Mouse (Mus musculus) forebrain, embryonic 15.5 days (tissue): ENCODE results near the gene Simc1. TPM values are rescaled to one million over a fixed set of nuclear protein-coding genes. Genes with fewer than 3 reads are reported as not detected.
"Not testable (repeated sequence)": the region's sequence is repeated elsewhere in the genome, so short reads cannot be mapped to it uniquely, and the experiment has no call there.

Experiments used
- ATAC-seq: fragments of 200-750 bp; cut with Nextera tagmentation; replicated peaks from 2 replicates; pipeline ENCODE4 v1.8.0; 2017; ENCODE audit warnings: mild to moderate bottlenecking, moderate TSS enrichment, moderate library complexity
- H3K27ac ChIP-seq: fragments of 300-500 bp; sonication (generic); replicated peaks from 2 replicates; pipeline ENCODE4 v1.5.1; 2015; ENCODE audit warnings: mild to moderate bottlenecking, inconsistent platforms
- H3K27me3 ChIP-seq: fragments of 300-500 bp; sonication (generic); 2 replicates; pipeline ENCODE4 v1.6.1; 2015; ENCODE audit warnings: inconsistent platforms
- H3K36me3 ChIP-seq: fragments of 300-500 bp; sonication (generic); 2 replicates; pipeline ENCODE4 v1.6.1; 2015; ENCODE audit warnings: mild to moderate bottlenecking, inconsistent platforms
- H3K4me1 ChIP-seq: fragments of 300-500 bp; sonication (generic); 2 replicates; pipeline ENCODE4 v1.6.1; 2015; ENCODE audit warnings: inconsistent platforms
- H3K4me2 ChIP-seq: fragments of 300-500 bp; sonication (generic); replicated peaks from 2 replicates; pipeline ENCODE4 v1.6.1; 2015; ENCODE audit warnings: mild to moderate bottlenecking, inconsistent platforms
- H3K4me3 ChIP-seq: fragments of 300-500 bp; sonication (generic); 2 replicates; pipeline ENCODE4 v1.5.1; 2015; ENCODE audit warnings: mild to moderate bottlenecking, inconsistent platforms
- H3K9ac ChIP-seq: fragments of 300-500 bp; sonication (generic); replicated peaks from 2 replicates; pipeline ENCODE4 v1.6.1; 2015; ENCODE audit warnings: mild to moderate bottlenecking, inconsistent platforms
- H3K9me3 ChIP-seq: fragments of 300-500 bp; sonication (generic); 2 replicates; pipeline ENCODE4 v1.6.1; 2016; ENCODE audit warnings: inconsistent platforms
- WGBS: fragments of 180-500 bp; shearing (Covaris S2); methylation state at CpG from one replicate; pipeline ENCODE4 v1.1.7; 2015; ENCODE audit warnings: mixed read lengths; 5-methylcytosine and 5-hydroxymethylcytosine counted together
- polyA plus RNA-seq: library from polyadenylated mRNA; unstranded; fragments of >200 nt; fragmentation: Nextera tagmentation; extraction: Ambion mirVana; gene quantifications from 2 replicates; pipeline ENCODE4 v1.2.1, GENCODE M21; 2015

Simc1 gene
- polyA plus RNA-seq, 1 experiment from 2014 or later = 25.7 TPM

GRCm38 (mm10) chr13:54499551-54499950 lies 4.0 kb upstream of the Simc1 start:
- H3K27me3 ChIP-seq, H3K36me3 ChIP-seq, H3K9ac ChIP-seq, H3K4me2 ChIP-seq, H3K27ac ChIP-seq, H3K4me3 ChIP-seq, H3K9me3 ChIP-seq, ATAC-seq, H3K4me1 ChIP-seq: not testable (repeated sequence)
- WGBS = 89% methylated on average over 7 of the region's 7 CpGs

GRCm38 (mm10) chr13:54501352-54501751 lies 2.2 kb upstream of the Simc1 start:
- WGBS = 94% methylated on average over 2 of the region's 2 CpGs
- no peak overlapping the region for H3K4me2 ChIP-seq
- H3K4me3 ChIP-seq = no peak overlapping the region
- H3K4me1 ChIP-seq = peaks cover 21% of the 10 kb centered on the region
- no peak overlapping the region for H3K9ac ChIP-seq
- ATAC-seq = no peak
- H3K36me3 ChIP-seq = no peaks in the 10 kb centered on the region
- H3K27me3 ChIP-seq = no peaks in the 10 kb centered on the region
- H3K27ac ChIP-seq = no peak overlapping the region
- H3K9me3 ChIP-seq = no peaks in the 10 kb centered on the region

GRCm38 (mm10) chr13:54501957-54502690 lies 1.5 kb upstream of the Simc1 start:
- ATAC-seq = no peak
- no peaks in the 10 kb centered on the region for H3K27me3 ChIP-seq
- H3K36me3 ChIP-seq = no peaks in the 10 kb centered on the region
- no peak overlapping the region for H3K27ac ChIP-seq
- no peak overlapping the region for H3K4me3 ChIP-seq
- H3K4me2 ChIP-seq = no peak overlapping the region
- no peak overlapping the region for H3K9ac ChIP-seq
- H3K4me1 ChIP-seq = peaks cover 23% of the 10 kb centered on the region
- H3K9me3 ChIP-seq = no peaks in the 10 kb centered on the region
- WGBS = 67% methylated on average over 3 of the region's 3 CpGs

GRCm38 (mm10) chr13:54503278-54503603 lies 338 bp upstream of the Simc1 start:
- Histone ChIP-seq H3K4me3 (peak overlapping the region; percentile 68), H3K4me1 (peaks cover 23% of the 10 kb centered on the region), H3K27me3 (no peaks in the 10 kb centered on the region), H3K27ac (peak overlapping the region; percentile 81), H3K4me2 (peak overlapping the region; percentile 78), H3K9ac (peak overlapping the region; percentile 75), H3K36me3 (no peaks in the 10 kb centered on the region), H3K9me3 (no peaks in the 10 kb centered on the region)
- 1% methylated on average over 14 of the region's 14 CpGs for WGBS
- ATAC-seq = peak; percentile 68

- Histone ChIP-seq H3K27ac (peak overlapping the region; percentile 81), H3K36me3 (no peaks in the 10 kb centered on the region), H3K4me3 (peak overlapping the region; percentile 68), H3K27me3 (no peaks in the 10 kb centered on the region), H3K4me2 (peak overlapping the region; percentile 78), H3K9ac (peak overlapping the region; percentile 75), H3K9me3 (no peaks in the 10 kb centered on the region), H3K4me1 (peaks cover 23% of the 10 kb centered on the region)
- WGBS = 45% methylated on average over 7 of the region's 7 CpGs
- ATAC-seq = no peak
Measured at GRCm38 (mm10) chr13:54504611-54505260, 1.2 kb downstream of the Simc1 start.

GRCm38 (mm10) chr13:54505920-54506319 lies 2.3 kb downstream of the Simc1 start:
- 90% methylated on average over 1 of the region's 1 CpGs for WGBS
- Histone ChIP-seq H3K4me3 (no peak overlapping the region), H3K27ac (no peak overlapping the region), H3K9me3 (no peaks in the 10 kb centered on the region), H3K9ac (no peak overlapping the region), H3K4me1 (peaks cover 23% of the 10 kb centered on the region), H3K27me3 (no peaks in the 10 kb centered on the region), H3K36me3 (no peaks in the 10 kb centered on the region), H3K4me2 (no peak overlapping the region)
- ATAC-seq = no peak

GRCm38 (mm10) chr13:54520221-54520620 lies 16.6 kb downstream of the Simc1 start:
- Histone ChIP-seq H3K27me3 (no peaks in the 10 kb centered on the region), H3K9me3 (no peaks in the 10 kb centered on the region), H3K27ac (no peak overlapping the region), H3K9ac (no peak overlapping the region), H3K4me3 (no peak overlapping the region), H3K4me1 (no peaks in the 10 kb centered on the region), H3K36me3 (peaks cover 21% of the 10 kb centered on the region), H3K4me2 (no peak overlapping the region)
- WGBS = 93% methylated on average over 4 of the region's 4 CpGs
- ATAC-seq = no peak

GRCm38 (mm10) chr13:54521181-54521580 lies 17.6 kb downstream of the Simc1 start:
- H3K36me3 ChIP-seq = peaks cover 24% of the 10 kb centered on the region
- no peaks in the 10 kb centered on the region for H3K9me3 ChIP-seq
- no peak for ATAC-seq
- H3K27ac ChIP-seq = no peak overlapping the region
- H3K9ac ChIP-seq = no peak overlapping the region
- no peak overlapping the region for H3K4me3 ChIP-seq
- H3K4me1 ChIP-seq = no peaks in the 10 kb centered on the region
- H3K4me2 ChIP-seq = no peak overlapping the region
- no peaks in the 10 kb centered on the region for H3K27me3 ChIP-seq

GRCm38 (mm10) chr13:54527140-54527539 lies 23.6 kb downstream of the Simc1 start:
- H3K9ac ChIP-seq = no peak overlapping the region
- H3K4me1 ChIP-seq = no peaks in the 10 kb centered on the region
- peaks cover 74% of the 10 kb centered on the region for H3K36me3 ChIP-seq
- H3K27me3 ChIP-seq = no peaks in the 10 kb centered on the region
- H3K4me2 ChIP-seq = no peak overlapping the region
- no peaks in the 10 kb centered on the region for H3K9me3 ChIP-seq
- 91% methylated on average over 6 of the region's 6 CpGs for WGBS
- no peak overlapping the region for H3K4me3 ChIP-seq
- no peak overlapping the region for H3K27ac ChIP-seq
- no peak for ATAC-seq

- no peaks in the 10 kb centered on the region for H3K27me3 ChIP-seq
- H3K4me1 ChIP-seq = no peaks in the 10 kb centered on the region
- H3K4me3 ChIP-seq = no peak overlapping the region
- no peak overlapping the region for H3K27ac ChIP-seq
- H3K9me3 ChIP-seq = no peaks in the 10 kb centered on the region
- no peak for ATAC-seq
- no peak overlapping the region for H3K4me2 ChIP-seq
- H3K9ac ChIP-seq = no peak overlapping the region
- H3K36me3 ChIP-seq = peaks cover 65% of the 10 kb centered on the region
Measured at GRCm38 (mm10) chr13:54532134-54532533, 28.6 kb downstream of the Simc1 start.

GRCm38 (mm10) chr13:54548036-54548435 lies 44.5 kb downstream of the Simc1 start:
- Histone ChIP-seq H3K4me3 (no peak overlapping the region), H3K4me1 (no peaks in the 10 kb centered on the region), H3K27ac (no peak overlapping the region), H3K9me3 (no peaks in the 10 kb centered on the region), H3K4me2 (no peak overlapping the region), H3K27me3 (no peaks in the 10 kb centered on the region), H3K36me3 (peaks cover 68% of the 10 kb centered on the region), H3K9ac (no peak overlapping the region)
- 89% methylated on average over 7 of the region's 7 CpGs for WGBS
- ATAC-seq = no peak

- H3K4me3 ChIP-seq = no peak overlapping the region
- no peaks in the 10 kb centered on the region for H3K9me3 ChIP-seq
- H3K9ac ChIP-seq = no peak overlapping the region
- H3K27me3 ChIP-seq = no peaks in the 10 kb centered on the region
- 94% methylated on average over 9 of the region's 9 CpGs for WGBS
- no peak overlapping the region for H3K4me2 ChIP-seq
- H3K4me1 ChIP-seq = no peaks in the 10 kb centered on the region
- no peak overlapping the region for H3K27ac ChIP-seq
- peaks cover 92% of the 10 kb centered on the region for H3K36me3 ChIP-seq
- no peak for ATAC-seq
Measured at GRCm38 (mm10) chr13:54556176-54556575, 52.6 kb downstream of the Simc1 start.

- no peak for ATAC-seq
- no peaks in the 10 kb centered on the region for H3K4me1 ChIP-seq
- peaks cover 92% of the 10 kb centered on the region for H3K36me3 ChIP-seq
- no peaks in the 10 kb centered on the region for H3K9me3 ChIP-seq
- no peak overlapping the region for H3K4me3 ChIP-seq
- H3K9ac ChIP-seq = no peak overlapping the region
- no peak overlapping the region for H3K27ac ChIP-seq
- H3K4me2 ChIP-seq = no peak overlapping the region
- 80% methylated on average over 3 of the region's 3 CpGs for WGBS
- no peaks in the 10 kb centered on the region for H3K27me3 ChIP-seq
Measured at GRCm38 (mm10) chr13:54556796-54557195, 53.2 kb downstream of the Simc1 start.
